Comparison of ENCODE assay signal across 27 mouse cellular contexts in genomic region chr1:163538776-163539492, GRCm38 (mm10).
DNase-seq lines count a peak whose midpoint lies in the region; ATAC-seq lines count a peak whose summit lies in the region.
"Had no signal": no experiment of that assay in that cellular context is flagged by ENCODE, and none has a peak within 500 bp of the region (broad histone marks: within the 10 kb centered on the region; RNA-seq: fewer than 3 reads in every experiment).

No protein-coding gene starts in this region.

- 0 out of 2 replicates have a peak overlapping the region, but pooled peaks have one; percentile 10 for H3K27ac ChIP-seq in embryonic facial prominence, embryonic 14.5 days (replicated peaks; ENCODE audit: low read depth, low read length)
- no peak overlapping the region for H3K27ac ChIP-seq in embryonic facial prominence, embryonic 10.5 days (replicated peaks)
- 0 out of 2 replicates have a peak overlapping the region, but pooled peaks have one; percentile 5 for H3K27ac ChIP-seq in lung, embryonic 15.5 days
- H3K27ac ChIP-seq: embryonic facial prominence, embryonic 12.5 days; embryonic facial prominence, embryonic 15.5 days; forebrain, embryonic 10.5 days; forebrain, embryonic 12.5 days had no signal

- peaks cover 12% of the 10 kb centered on the region; the same call in 1 of the 2 replicates for H3K4me1 ChIP-seq in embryonic facial prominence, embryonic 14.5 days (ENCODE audit: control insufficient read depth, insufficient read depth, low read length)
- H3K4me1 ChIP-seq in embryonic facial prominence, embryonic 10.5 days: peaks cover 7% of the 10 kb centered on the region
- H3K4me1 ChIP-seq in lung, embryonic 15.5 days: no peaks in the 10 kb centered on the region
- H3K4me1 ChIP-seq: embryonic facial prominence, embryonic 15.5 days; forebrain, embryonic 10.5 days; forebrain, embryonic 12.5 days had no signal

- no peak overlapping the region for H3K4me3 ChIP-seq in embryonic facial prominence, embryonic 14.5 days (ENCODE audit: low read depth, low read length)
- H3K4me3 ChIP-seq in embryonic facial prominence, embryonic 10.5 days: no peak overlapping the region
- no peak overlapping the region for H3K4me3 ChIP-seq in lung, embryonic 15.5 days
- H3K4me3 ChIP-seq: embryonic facial prominence, embryonic 12.5 days; embryonic facial prominence, embryonic 15.5 days; erythroblast, embryonic 14.5 days; forebrain, embryonic 10.5 days; forebrain, embryonic 12.5 days had no signal

- H3K9me3 ChIP-seq in embryonic facial prominence, embryonic 14.5 days (ENCODE audit: control insufficient read depth, low read length): no peaks in the 10 kb centered on the region
- H3K9me3 ChIP-seq in embryonic facial prominence, embryonic 10.5 days: no peaks in the 10 kb centered on the region
- H3K9me3 ChIP-seq in lung, embryonic 15.5 days: no peaks in the 10 kb centered on the region
- H3K9me3 ChIP-seq: embryonic facial prominence, embryonic 12.5 days; embryonic facial prominence, embryonic 15.5 days; forebrain, embryonic 10.5 days; forebrain, embryonic 12.5 days; G1E had no signal

- no peak overlapping the region for H3K4me2 ChIP-seq in embryonic facial prominence, embryonic 14.5 days (ENCODE audit: low read depth, low read length)
- H3K4me2 ChIP-seq in lung, embryonic 15.5 days: no peak overlapping the region
- H3K4me2 ChIP-seq: embryonic facial prominence, embryonic 12.5 days; embryonic facial prominence, embryonic 15.5 days; forebrain, embryonic 12.5 days had no signal

- no peak overlapping the region for H3K9ac ChIP-seq in embryonic facial prominence, embryonic 14.5 days (ENCODE audit: low read depth, low read length)
- no peak overlapping the region for H3K9ac ChIP-seq in lung, embryonic 15.5 days
- H3K9ac ChIP-seq: embryonic facial prominence, embryonic 12.5 days; embryonic facial prominence, embryonic 15.5 days; forebrain, embryonic 12.5 days had no signal

- no peak for ATAC-seq in embryonic facial prominence, embryonic 14.5 days (ENCODE audit: low read depth)
- ATAC-seq in lung, embryonic 15.5 days (ENCODE audit: borderline replicate concordance, extremely low read depth, low FRiP score, low TSS enrichment): peak; percentile 84
- ATAC-seq: CD4-positive, CD25-positive, alpha-beta regulatory T cell, adult 4 months; forebrain, embryonic 14.5 days; forebrain, embryonic 16.5 days had no signal

- 56% methylated on average over 8 of the region's 8 CpGs for WGBS in embryonic facial prominence, embryonic 14.5 days
- 85% methylated on average over 8 of the region's 8 CpGs for WGBS in embryonic facial prominence, embryonic 10.5 days
- WGBS in lung, embryonic 15.5 days: 39% methylated on average over 8 of the region's 8 CpGs

- peak; percentile 46 for DNase-seq in embryonic facial prominence, embryonic 14.5 days (ENCODE audit: low spot score)
- DNase-seq in embryonic facial prominence, embryonic 10.5 days (ENCODE audit: low spot score): no peak
- no peak for DNase-seq in lung, postnatal 10 days
- DNase-seq in Muller cell, postnatal 12 days (ENCODE audit: inconsistent ontology term): peak; percentile 77
- peak; percentile 6 for DNase-seq in skeletal muscle tissue, adult 2 months (ENCODE audit: low read depth, low spot score)
- no peak for DNase-seq in testis, postnatal 10 days (ENCODE audit: low spot score)
- DNase-seq: adrenal gland, adult 8-10 months; adrenal gland, postnatal 14 days; B cell, adult 2 months; cerebellum, adult 11 months; cerebellum, adult 18-20 months; cerebellum, adult 8-10 months; cerebellum, adult 9-11 months; cerebellum, postnatal 14 days; cerebellum, postnatal 36 days; embryo, embryonic 11 days had no signal

- no peaks in the 10 kb centered on the region for H3K27me3 ChIP-seq in embryonic facial prominence, embryonic 14.5 days (replicated peaks; ENCODE audit: control insufficient read depth, insufficient read depth, low read length)
- H3K27me3 ChIP-seq in embryonic facial prominence, embryonic 10.5 days (replicated peaks; ENCODE audit: low read depth, poor library complexity, severe bottlenecking): no peaks in the 10 kb centered on the region
- H3K27me3 ChIP-seq in lung, embryonic 15.5 days: no peaks in the 10 kb centered on the region
- H3K27me3 ChIP-seq: CH12.LX; embryonic facial prominence, embryonic 12.5 days; embryonic facial prominence, embryonic 15.5 days; forebrain, embryonic 12.5 days had no signal

- no peaks in the 10 kb centered on the region for H3K36me3 ChIP-seq in embryonic facial prominence, embryonic 14.5 days (ENCODE audit: control insufficient read depth, insufficient read depth, low read length)
- no peaks in the 10 kb centered on the region for H3K36me3 ChIP-seq in embryonic facial prominence, embryonic 10.5 days (replicated peaks)
- H3K36me3 ChIP-seq in lung, embryonic 15.5 days: no peaks in the 10 kb centered on the region
- H3K36me3 ChIP-seq: embryonic facial prominence, embryonic 12.5 days; embryonic facial prominence, embryonic 15.5 days; forebrain, embryonic 10.5 days; forebrain, embryonic 12.5 days; G1E had no signal

Comparison
In these comparisons a context has a peak if more than half of its experiments do, and no peak if none do; other contexts are left out.
1. DNase-seq: peak in embryonic facial prominence, embryonic 14.5 days (single experiment), Muller cell, postnatal 12 days (single experiment) and skeletal muscle tissue, adult 2 months (single experiment); none in embryonic facial prominence, embryonic 10.5 days (single experiment), lung, postnatal 10 days (single experiment) and testis, postnatal 10 days (single experiment).